Mouse (Mus musculus): ENCODE data around the gene Gm42906. TPM values are rescaled to one million over a fixed set of nuclear protein-coding genes. Genes with fewer than 3 reads are reported as not detected.

The Gm42906 gene
- polyA plus RNA-seq, 1 experiment = not detected

GRCm38 (mm10) chr5:151218689-151219115 lies 209.3 kb downstream of the Gm42906 start:
- Histone ChIP-seq H3K4me1 (ENCODE audit: control insufficient read depth) (no peaks in the 10 kb centered on the region), H3K9me3 (ENCODE audit: control insufficient read depth, low read length) (no peaks in the 10 kb centered on the region), H3K27me3 (ENCODE audit: control insufficient read depth) (no peaks in the 10 kb centered on the region), H3K36me3 (ENCODE audit: control insufficient read depth) (no peaks in the 10 kb centered on the region), H3K4me3 (replicated peaks) (no peak overlapping the region)
- TF ChIP-seq TAL1 (IDR thresholded peaks at IDR 0.05; ENCODE audit: low read length) (no peak), GATA1 (IDR thresholded peaks at IDR 0.05; ENCODE audit: low read length) (no peak)

- Histone ChIP-seq H3K27me3 (ENCODE audit: control insufficient read depth) (no peaks in the 10 kb centered on the region), H3K4me1 (ENCODE audit: control insufficient read depth) (no peaks in the 10 kb centered on the region), H3K9me3 (ENCODE audit: control insufficient read depth, low read length) (no peaks in the 10 kb centered on the region), H3K36me3 (ENCODE audit: control insufficient read depth) (no peaks in the 10 kb centered on the region), H3K4me3 (replicated peaks) (no peak overlapping the region)
- TF ChIP-seq GATA1 (IDR thresholded peaks at IDR 0.05; ENCODE audit: low read length) (no peak), TAL1 (IDR thresholded peaks at IDR 0.05; ENCODE audit: low read length) (no peak)
These were observed 214.9 kb downstream of the Gm42906 start for GRCm38 (mm10) chr5:151213097-151213496.

- Histone ChIP-seq H3K9me3 (ENCODE audit: control insufficient read depth, low read length) (no peaks in the 10 kb centered on the region), H3K4me3 (replicated peaks) (no peak overlapping the region), H3K27me3 (ENCODE audit: control insufficient read depth) (no peaks in the 10 kb centered on the region), H3K4me1 (ENCODE audit: control insufficient read depth) (no peaks in the 10 kb centered on the region), H3K36me3 (ENCODE audit: control insufficient read depth) (no peaks in the 10 kb centered on the region)
- no peak for TF ChIP-seq TAL1 (IDR thresholded peaks at IDR 0.05; ENCODE audit: low read length)
- no peak for TF ChIP-seq GATA1 (IDR thresholded peaks at IDR 0.05; ENCODE audit: low read length)
These were observed 217.1 kb downstream of the Gm42906 start for GRCm38 (mm10) chr5:151210869-151211268.

GRCm38 (mm10) chr5:151210060-151210459 lies 217.9 kb downstream of the Gm42906 start:
- no peak for TF ChIP-seq TAL1 (IDR thresholded peaks at IDR 0.05; ENCODE audit: low read length)
- no peak for TF ChIP-seq GATA1 (IDR thresholded peaks at IDR 0.05; ENCODE audit: low read length)
- H3K4me3 ChIP-seq (replicated peaks) = no peak overlapping the region
- H3K9me3 ChIP-seq (ENCODE audit: control insufficient read depth, low read length) = no peaks in the 10 kb centered on the region
- no peaks in the 10 kb centered on the region for H3K27me3 ChIP-seq (ENCODE audit: control insufficient read depth)
- H3K36me3 ChIP-seq (ENCODE audit: control insufficient read depth) = no peaks in the 10 kb centered on the region
- H3K4me1 ChIP-seq (ENCODE audit: control insufficient read depth) = no peaks in the 10 kb centered on the region

- H3K4me1 ChIP-seq (ENCODE audit: control insufficient read depth) = no peaks in the 10 kb centered on the region
- H3K4me3 ChIP-seq (replicated peaks) = no peak overlapping the region
- H3K9me3 ChIP-seq (ENCODE audit: control insufficient read depth, low read length) = no peaks in the 10 kb centered on the region
- H3K27me3 ChIP-seq (ENCODE audit: control insufficient read depth) = no peaks in the 10 kb centered on the region
- no peaks in the 10 kb centered on the region for H3K36me3 ChIP-seq (ENCODE audit: control insufficient read depth)
- TF ChIP-seq GATA1 (IDR thresholded peaks at IDR 0.05; ENCODE audit: low read length) (no peak), TAL1 (IDR thresholded peaks at IDR 0.05; ENCODE audit: low read length) (no peak)
These were observed 222.9 kb downstream of the Gm42906 start for GRCm38 (mm10) chr5:151205017-151205416.

GRCm38 (mm10) chr5:151202925-151203324 lies 225.0 kb downstream of the Gm42906 start:
- TF ChIP-seq GATA1 (IDR thresholded peaks at IDR 0.05; ENCODE audit: low read length) (no peak), TAL1 (IDR thresholded peaks at IDR 0.05; ENCODE audit: low read length) (no peak)
- Histone ChIP-seq H3K9me3 (ENCODE audit: control insufficient read depth, low read length) (no peaks in the 10 kb centered on the region), H3K4me1 (ENCODE audit: control insufficient read depth) (no peaks in the 10 kb centered on the region), H3K36me3 (ENCODE audit: control insufficient read depth) (no peaks in the 10 kb centered on the region), H3K4me3 (replicated peaks) (no peak overlapping the region), H3K27me3 (ENCODE audit: control insufficient read depth) (no peaks in the 10 kb centered on the region)

- no peak for TF ChIP-seq GATA1 (IDR thresholded peaks at IDR 0.05; ENCODE audit: low read length)
- TF ChIP-seq TAL1 (IDR thresholded peaks at IDR 0.05; ENCODE audit: low read length) = no peak
- Histone ChIP-seq H3K4me1 (ENCODE audit: control insufficient read depth) (no peaks in the 10 kb centered on the region), H3K27me3 (ENCODE audit: control insufficient read depth) (no peaks in the 10 kb centered on the region), H3K36me3 (ENCODE audit: control insufficient read depth) (no peaks in the 10 kb centered on the region), H3K4me3 (replicated peaks) (no peak overlapping the region), H3K9me3 (ENCODE audit: control insufficient read depth, low read length) (no peaks in the 10 kb centered on the region)
These were observed 226.7 kb downstream of the Gm42906 start for GRCm38 (mm10) chr5:151201220-151201619.

GRCm38 (mm10) chr5:151199235-151199634 lies 228.7 kb downstream of the Gm42906 start:
- Histone ChIP-seq H3K4me3 (replicated peaks) (no peak overlapping the region), H3K4me1 (ENCODE audit: control insufficient read depth) (no peaks in the 10 kb centered on the region), H3K27me3 (ENCODE audit: control insufficient read depth) (no peaks in the 10 kb centered on the region), H3K36me3 (ENCODE audit: control insufficient read depth) (no peaks in the 10 kb centered on the region), H3K9me3 (ENCODE audit: control insufficient read depth, low read length) (no peaks in the 10 kb centered on the region)
- TF ChIP-seq TAL1 (IDR thresholded peaks at IDR 0.05; ENCODE audit: low read length) (no peak), GATA1 (IDR thresholded peaks at IDR 0.05; ENCODE audit: low read length) (no peak)

GRCm38 (mm10) chr5:151196603-151197272 lies 231.2 kb downstream of the Gm42906 start:
- H3K9me3 ChIP-seq (ENCODE audit: control insufficient read depth, low read length) = no peaks in the 10 kb centered on the region
- no peaks in the 10 kb centered on the region for H3K36me3 ChIP-seq (ENCODE audit: control insufficient read depth)
- H3K4me1 ChIP-seq (ENCODE audit: control insufficient read depth) = no peaks in the 10 kb centered on the region
- TF ChIP-seq GATA1 (IDR thresholded peaks at IDR 0.05; ENCODE audit: low read length) (no peak), TAL1 (IDR thresholded peaks at IDR 0.05; ENCODE audit: low read length) (no peak)
- H3K27me3 ChIP-seq (ENCODE audit: control insufficient read depth) = no peaks in the 10 kb centered on the region
- no peak overlapping the region for H3K4me3 ChIP-seq (replicated peaks)
